Mouse (Mus musculus) ovary, postnatal 14 days (tissue): ENCODE measurements around the gene Gm11034.
A peak's percentile ranks its signal among the peaks of the same experiment; 100 is the strongest.

Experiments used
- DNase-seq: peaks from one replicate; pipeline ENCODE4 v3.0.0; 2022; ENCODE audit warnings: low spot score

The Gm11034 gene

GRCm38 (mm10) chr8:72211846-72212245, 1.6 kb downstream of the Gm11034 start:
- DNase-seq: no peak

DNA sequence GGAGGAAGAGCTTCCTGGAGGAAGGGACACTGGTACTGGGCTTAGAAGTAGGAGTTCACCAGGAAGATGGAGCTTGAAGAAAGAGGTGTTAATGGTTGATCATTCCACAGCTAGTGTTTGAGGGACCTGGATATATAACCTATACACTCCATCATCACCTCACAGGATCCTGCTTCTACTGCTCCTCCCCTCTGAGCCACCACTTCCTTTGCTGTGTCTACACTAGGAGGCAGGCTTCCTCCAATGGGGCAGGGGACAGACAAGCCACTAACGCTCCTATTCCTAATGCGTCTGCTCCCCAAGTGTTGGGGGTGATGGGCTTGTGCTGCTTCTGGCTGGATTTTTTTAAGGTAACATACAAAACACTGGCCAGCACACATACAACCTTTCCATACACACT, 2.7 kb downstream of the Gm11034 start:
- no peak for DNase-seq

GRCm38 (mm10) chr8:72210222-72210621, 3.2 kb downstream of the Gm11034 start:
- no peak for DNase-seq

GRCm38 (mm10) chr8:72208582-72208981, 4.9 kb downstream of the Gm11034 start:
- no peak for DNase-seq

- DNase-seq: no peak
Measured at GRCm38 (mm10) chr8:72197997-72198396, 15.4 kb downstream of the Gm11034 start.

DNA sequence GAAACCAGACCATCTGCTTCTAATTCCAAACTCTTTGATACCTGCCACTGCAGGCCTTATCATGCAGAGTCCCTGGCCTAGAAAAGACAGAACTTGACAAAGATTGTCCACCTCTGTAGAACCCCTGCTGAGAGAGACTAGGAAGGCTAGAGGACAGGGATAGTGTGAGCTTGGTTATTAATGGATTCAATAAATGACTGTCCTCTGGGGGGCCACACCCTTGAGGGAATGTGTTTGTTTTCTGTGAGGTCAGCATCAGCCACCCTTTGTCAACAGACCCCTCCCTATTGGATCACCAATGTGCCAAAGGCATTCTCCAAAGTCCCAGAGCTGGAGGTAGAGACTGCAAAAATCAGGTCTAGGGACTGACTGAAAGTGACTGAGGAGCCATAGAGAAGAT, 21.4 kb downstream of the Gm11034 start:
- DNase-seq: no peak

DNA sequence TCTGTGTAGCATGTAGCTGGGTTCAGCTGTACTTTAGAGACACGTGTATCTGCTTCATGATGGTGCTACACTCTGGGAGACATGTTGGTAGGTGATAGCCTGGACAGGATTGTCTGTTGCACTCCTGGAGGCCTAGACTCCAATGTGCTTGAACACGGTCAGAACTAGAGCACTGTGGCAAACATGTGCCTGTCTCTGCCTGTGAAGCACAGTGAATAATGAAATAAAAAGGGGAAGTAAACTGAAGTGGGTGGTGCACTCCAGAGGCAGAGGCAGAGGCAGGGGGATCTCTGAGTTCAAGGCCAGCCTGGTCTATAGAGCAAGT, 23.3 kb downstream of the Gm11034 start:
- DNase-seq: no peak

GRCm38 (mm10) chr8:72189417-72190214, 23.8 kb downstream of the Gm11034 start, which contains the start of gene Hsh2d:
TSS of gene Hsh2d (plus strand) at chr8:72189638.
- no peak for DNase-seq

GRCm38 (mm10) chr8:72187793-72188331, 25.6 kb downstream of the Gm11034 start:
- no peak for DNase-seq

DNA sequence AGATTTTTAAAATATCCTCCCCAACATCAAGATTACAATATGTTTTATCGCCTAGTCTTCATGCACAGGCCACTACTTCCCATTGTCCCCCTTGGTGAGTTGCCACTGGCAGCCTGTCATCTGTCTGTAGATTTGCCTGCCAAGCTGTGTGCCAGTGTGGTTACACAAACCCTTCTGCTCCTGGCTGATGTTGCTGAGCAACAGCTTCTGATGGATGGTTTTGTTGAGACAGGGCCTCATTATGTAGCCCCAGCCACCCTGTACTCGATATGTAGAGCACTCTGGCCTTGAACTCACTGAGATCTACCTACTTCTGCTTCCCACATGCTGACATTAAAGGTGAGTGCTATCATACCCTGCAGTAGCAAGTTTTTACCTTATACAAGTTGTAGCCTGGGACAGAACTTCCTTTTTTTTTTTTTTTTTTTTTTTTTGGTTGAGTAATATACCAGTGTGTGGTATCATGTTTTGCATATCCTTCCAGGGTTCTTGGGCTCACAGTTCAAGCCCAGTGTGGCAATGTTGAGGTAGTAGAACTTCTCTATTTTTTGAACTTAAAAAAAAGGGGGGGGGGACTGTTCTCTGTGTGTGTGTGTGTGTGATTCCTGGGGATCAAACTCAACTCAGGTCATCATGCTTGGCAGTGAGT, 29.8 kb downstream of the Gm11034 start:
- DNase-seq: no peak

DNA sequence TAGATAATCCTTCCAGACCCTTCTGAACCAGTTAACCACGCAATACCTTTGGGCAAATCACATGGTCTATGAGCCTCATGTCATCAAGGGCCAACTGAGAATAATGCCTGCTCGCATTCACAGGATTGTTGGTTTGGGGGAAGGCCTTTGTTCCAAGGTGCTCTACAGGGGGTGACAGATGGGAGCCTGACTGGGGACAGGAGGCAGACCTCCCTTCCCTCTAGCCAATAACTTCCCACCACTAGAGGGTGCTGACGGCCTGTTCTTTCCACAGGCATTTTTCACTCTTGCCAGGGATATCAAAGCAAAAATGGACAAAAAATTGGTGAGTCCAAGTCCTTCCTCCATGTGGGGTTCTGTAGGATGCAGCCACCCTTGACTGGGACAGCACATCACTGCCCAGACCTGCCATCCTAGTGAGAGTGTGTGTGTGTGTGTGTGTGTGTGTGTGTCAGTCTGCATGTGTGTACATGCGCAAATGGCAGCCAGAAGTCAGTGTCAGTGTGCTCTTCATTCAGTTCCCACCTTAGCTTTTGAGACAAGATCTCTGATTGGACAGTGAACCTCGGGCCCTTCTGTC, 36.0 kb downstream of the Gm11034 start:
- DNase-seq: peak; percentile 73

DNA sequence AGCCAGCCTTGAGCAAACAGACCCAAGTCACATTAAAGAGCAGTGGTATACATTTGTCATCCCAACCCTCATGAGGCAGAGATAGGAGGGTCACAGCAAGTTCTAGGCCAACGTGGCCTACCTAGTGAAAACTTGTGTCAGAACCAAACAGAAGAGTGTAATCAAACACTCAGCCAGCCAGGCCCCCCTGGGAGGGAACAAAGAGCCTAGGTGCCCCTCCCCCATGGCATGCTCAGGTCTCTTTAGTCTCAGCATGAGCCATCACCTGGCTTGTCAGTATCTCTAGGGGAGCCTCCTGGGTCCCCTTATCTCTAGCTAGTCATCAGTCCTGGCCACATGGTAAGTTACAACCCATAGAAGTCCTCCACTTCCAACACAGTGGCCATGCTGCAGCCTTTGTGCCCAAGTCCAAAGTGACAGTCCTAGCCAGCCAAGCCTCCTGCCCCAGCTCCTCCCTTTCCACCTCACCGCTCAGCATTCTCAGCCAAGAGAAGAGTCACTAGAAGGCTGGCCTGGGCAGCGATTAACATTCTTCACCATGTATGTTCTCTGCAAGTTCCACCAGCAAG, 43.7 kb downstream of the Gm11034 start:
- no peak for DNase-seq

DNA sequence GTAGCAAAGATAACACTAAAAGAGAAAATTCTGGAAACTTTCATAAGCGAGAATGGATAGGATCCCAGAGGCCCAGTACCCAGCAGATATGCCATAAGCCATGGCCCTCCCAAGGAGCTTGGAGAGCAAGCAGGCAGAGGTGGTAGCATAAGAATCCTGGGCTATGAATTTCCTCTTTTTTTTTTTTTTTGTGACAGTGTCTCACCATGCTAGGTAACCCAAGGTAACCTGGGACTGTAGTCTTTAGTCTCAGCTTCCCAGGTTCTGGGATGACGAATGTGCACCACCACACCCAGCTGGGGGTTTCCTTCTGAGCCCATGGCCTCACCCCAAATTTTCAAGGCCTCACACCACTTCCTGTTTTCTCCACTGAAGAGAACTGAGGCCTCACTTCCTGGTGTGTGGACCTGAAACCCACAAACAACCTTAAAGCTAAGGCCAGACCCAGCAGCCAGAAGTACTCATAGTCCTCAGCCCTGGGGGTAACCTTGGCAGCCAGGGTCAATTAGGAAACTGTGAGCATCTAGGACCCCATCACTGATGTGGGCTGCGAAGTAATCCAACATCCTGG, 44.3 kb downstream of the Gm11034 start:
- DNase-seq: no peak
